Mouse (Mus musculus): ENCODE data around the gene Ankrd11. TPM values are rescaled to one million over a fixed set of nuclear protein-coding genes. Genes with fewer than 3 reads are reported as not detected.

Ankrd11 gene
- total RNA-seq, 2 experiments from 2014 or later = 57.1 to 99.4 TPM

DNA sequence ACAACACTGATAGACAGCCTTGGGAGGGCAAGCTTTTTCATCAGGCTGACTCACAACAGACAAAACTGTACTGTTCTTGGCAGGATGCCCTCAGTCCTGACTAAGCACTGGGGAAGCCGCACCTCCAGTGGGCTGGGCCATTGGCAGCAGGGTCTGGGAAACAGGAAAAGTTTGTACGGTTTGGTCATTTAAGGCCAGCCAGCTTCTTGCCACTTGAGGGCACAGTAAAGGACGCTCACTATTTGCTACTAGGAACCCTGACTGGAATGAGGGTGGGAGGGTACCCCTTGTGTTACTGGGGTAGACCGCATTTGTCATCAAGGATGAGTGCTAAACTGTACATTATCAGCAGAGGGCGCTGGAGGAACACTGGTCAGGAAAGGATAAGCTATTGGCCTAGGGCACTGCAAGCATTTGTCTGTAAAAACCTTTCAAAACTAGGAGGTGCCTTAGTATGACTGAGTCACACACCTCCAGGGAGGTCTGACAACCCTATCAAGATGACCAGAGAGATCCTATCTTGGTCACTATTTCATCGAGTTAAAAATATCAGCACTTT lies 135.5 kb downstream of the Ankrd11 start:
- ATAC-seq (replicated peaks; ENCODE audit: low FRiP score, low TSS enrichment, poor library complexity, severe bottlenecking) = peak; percentile 89

DNA sequence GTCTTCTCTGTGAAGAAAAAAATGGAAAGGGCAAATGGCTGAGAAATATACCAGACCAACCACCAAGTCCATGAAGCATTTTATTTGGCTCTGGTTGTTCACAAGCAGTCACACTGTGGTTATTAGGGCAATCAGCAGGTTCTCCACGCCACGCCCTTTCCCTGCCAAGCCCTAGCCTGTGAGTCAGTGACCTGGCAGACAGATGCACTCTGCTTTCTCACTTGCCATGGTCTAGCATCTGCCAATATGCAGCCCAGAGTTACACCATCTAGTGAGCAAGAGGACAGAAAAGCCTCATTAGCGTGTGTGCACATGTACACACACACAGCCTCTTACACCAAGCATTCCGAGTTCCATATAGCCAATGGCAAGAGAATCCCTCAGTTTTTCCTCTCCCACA lies 136.7 kb downstream of the Ankrd11 start:
- ATAC-seq (replicated peaks; ENCODE audit: low FRiP score, low TSS enrichment, poor library complexity, severe bottlenecking) = peak; percentile 43; the same call in 1 of the 2 replicates

DNA sequence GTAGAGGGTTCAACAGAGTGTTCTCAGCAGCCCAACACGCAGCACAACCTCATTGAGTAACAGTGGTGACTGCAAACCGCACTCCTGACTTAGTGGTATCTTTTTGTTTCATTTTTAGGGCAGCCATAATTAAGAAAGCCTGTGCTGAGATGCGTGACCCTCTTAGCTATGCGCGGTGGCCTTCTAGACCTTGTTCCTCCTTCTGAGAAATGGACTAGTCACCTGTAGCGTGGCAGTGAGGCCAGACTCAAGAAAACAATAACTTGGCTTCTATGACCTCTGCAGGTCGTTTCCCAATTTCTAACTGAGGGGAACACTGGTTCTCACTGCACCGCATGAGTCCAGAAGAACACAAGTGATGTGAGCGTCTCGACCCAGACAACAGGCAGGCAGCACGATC lies 137.6 kb downstream of the Ankrd11 start:
- ATAC-seq (replicated peaks; ENCODE audit: low FRiP score, low TSS enrichment, poor library complexity, severe bottlenecking) = no peak

GRCm38 (mm10) chr8:122903002-122903401 lies 139.1 kb downstream of the Ankrd11 start:
- ATAC-seq (replicated peaks; ENCODE audit: low FRiP score, low TSS enrichment, poor library complexity, severe bottlenecking) = no peak

GRCm38 (mm10) chr8:122902581-122902980 lies 139.5 kb downstream of the Ankrd11 start:
- no peak for ATAC-seq (replicated peaks; ENCODE audit: low FRiP score, low TSS enrichment, poor library complexity, severe bottlenecking)

DNA sequence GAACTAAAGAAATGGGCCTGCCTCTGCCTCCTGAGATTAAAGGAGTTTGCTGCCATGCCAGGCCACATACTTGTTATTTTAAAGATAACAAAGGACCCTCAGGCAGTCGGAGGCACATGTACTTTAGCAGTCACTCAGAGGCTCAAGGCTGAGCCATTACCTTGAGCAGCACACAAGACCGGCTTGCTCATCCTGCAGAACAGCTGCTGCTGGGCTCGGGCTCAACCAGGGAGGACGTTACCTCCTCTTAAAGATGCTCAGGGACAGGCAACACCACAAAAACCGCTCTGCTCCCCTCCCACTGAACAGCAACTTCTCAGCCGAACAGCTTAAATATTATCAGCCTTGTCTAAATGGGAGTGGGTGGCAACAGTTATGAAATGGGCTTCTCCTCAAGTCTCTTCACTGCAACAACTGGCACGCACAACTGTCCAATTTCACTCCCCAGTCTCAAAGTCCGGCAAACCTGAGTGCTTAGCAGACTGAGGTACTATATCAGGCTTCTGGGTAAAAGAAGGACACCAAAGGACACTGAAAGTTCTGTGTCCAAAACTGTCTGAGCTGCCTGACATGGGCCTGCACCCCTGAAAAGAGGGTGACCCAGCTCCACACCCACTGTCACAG lies 140.1 kb downstream of the Ankrd11 start:
- no peak for ATAC-seq (replicated peaks; ENCODE audit: low FRiP score, low TSS enrichment, poor library complexity, severe bottlenecking)

- no peak for ATAC-seq (replicated peaks; ENCODE audit: low FRiP score, low TSS enrichment, poor library complexity, severe bottlenecking)
These were observed 140.6 kb downstream of the Ankrd11 start for GRCm38 (mm10) chr8:122901476-122901875.

- ATAC-seq (replicated peaks; ENCODE audit: low FRiP score, low TSS enrichment, poor library complexity, severe bottlenecking) = no peak
These were observed 143.0 kb downstream of the Ankrd11 start for GRCm38 (mm10) chr8:122899085-122899484.

DNA sequence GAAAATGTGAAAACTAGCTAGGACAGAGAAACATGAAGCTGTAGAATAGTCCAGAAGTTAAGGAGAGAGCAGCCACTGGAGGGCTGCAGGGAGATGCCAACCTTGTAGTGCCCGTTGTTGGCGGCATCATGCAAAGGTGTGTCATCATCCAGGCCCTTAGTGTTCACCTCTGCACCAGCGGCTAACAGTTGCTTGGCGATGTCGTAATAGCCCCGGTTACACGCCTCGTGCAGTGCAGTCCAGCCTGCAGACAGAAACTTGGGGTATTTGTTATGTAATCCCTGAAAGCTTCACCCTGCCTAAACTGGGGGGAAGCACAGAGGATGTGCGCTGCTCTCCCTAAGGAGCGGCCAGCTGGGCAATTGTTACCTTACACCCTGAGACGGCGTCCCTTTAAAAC lies 143.6 kb downstream of the Ankrd11 start:
- ATAC-seq (replicated peaks; ENCODE audit: low FRiP score, low TSS enrichment, poor library complexity, severe bottlenecking) = no peak

GRCm38 (mm10) chr8:122898018-122898417 lies 144.1 kb downstream of the Ankrd11 start:
- no peak for ATAC-seq (replicated peaks; ENCODE audit: low FRiP score, low TSS enrichment, poor library complexity, severe bottlenecking)

GRCm38 (mm10) chr8:122897200-122897599 lies 144.9 kb downstream of the Ankrd11 start:
- ATAC-seq (replicated peaks; ENCODE audit: low FRiP score, low TSS enrichment, poor library complexity, severe bottlenecking) = no peak

GRCm38 (mm10) chr8:122896317-122896716 lies 145.8 kb downstream of the Ankrd11 start:
- ATAC-seq (replicated peaks; ENCODE audit: low FRiP score, low TSS enrichment, poor library complexity, severe bottlenecking) = no peak

DNA sequence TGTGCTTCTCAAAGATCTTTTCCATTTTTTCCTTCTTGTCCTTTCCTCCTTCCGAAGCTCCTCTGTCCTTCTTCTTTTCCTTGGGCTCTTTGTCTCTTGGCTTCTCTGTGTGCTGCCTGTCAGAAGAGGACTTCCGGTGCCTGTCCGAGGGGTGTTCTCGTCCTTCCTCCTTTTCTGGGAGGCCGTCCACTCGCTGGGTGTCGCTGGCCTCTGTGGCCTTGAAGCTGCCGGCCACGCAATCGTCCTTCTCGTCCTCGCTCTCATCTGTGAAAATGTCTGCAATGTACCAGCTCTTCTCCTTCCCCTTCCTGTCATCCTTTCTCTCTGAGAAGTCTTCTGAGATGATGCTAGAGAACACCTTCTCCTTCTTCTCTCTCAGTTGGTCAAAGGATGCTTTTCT lies 148.6 kb downstream of the Ankrd11 start:
- ATAC-seq (replicated peaks; ENCODE audit: low FRiP score, low TSS enrichment, poor library complexity, severe bottlenecking) = no peak

DNA sequence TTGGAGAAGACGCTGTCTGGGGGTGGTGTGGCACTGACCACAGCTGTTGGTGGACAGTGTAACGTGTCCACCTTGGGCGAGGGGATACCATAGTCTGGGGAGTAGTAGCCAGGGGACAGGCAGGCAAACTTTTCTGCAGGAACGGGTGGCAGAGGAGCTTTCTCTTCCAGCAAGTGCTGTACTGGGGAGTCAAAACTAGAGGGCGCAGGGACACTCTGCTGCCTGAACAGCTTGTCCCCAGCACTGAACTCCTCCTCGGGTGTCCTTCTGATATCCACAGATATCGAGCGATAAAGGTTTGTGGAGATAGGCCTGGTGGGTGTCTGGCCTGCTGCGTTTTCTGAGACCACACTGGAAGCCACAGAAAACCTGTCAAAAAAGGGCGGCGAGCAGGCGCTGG lies 150.6 kb downstream of the Ankrd11 start:
- ATAC-seq (replicated peaks; ENCODE audit: low FRiP score, low TSS enrichment, poor library complexity, severe bottlenecking) = no peak

GRCm38 (mm10) chr8:122883671-122884070 lies 158.4 kb downstream of the Ankrd11 start:
- ATAC-seq (replicated peaks; ENCODE audit: low FRiP score, low TSS enrichment, poor library complexity, severe bottlenecking) = no peak

- no peak for ATAC-seq (replicated peaks; ENCODE audit: low FRiP score, low TSS enrichment, poor library complexity, severe bottlenecking)
These were observed 161.8 kb downstream of the Ankrd11 start for GRCm38 (mm10) chr8:122880302-122880701.

- ATAC-seq (replicated peaks; ENCODE audit: low FRiP score, low TSS enrichment, poor library complexity, severe bottlenecking) = no peak
These were observed 163.8 kb downstream of the Ankrd11 start for GRCm38 (mm10) chr8:122878231-122878630.

GRCm38 (mm10) chr8:122875186-122875585 lies 166.9 kb downstream of the Ankrd11 start:
- ATAC-seq (replicated peaks; ENCODE audit: low FRiP score, low TSS enrichment, poor library complexity, severe bottlenecking) = no peak

DNA sequence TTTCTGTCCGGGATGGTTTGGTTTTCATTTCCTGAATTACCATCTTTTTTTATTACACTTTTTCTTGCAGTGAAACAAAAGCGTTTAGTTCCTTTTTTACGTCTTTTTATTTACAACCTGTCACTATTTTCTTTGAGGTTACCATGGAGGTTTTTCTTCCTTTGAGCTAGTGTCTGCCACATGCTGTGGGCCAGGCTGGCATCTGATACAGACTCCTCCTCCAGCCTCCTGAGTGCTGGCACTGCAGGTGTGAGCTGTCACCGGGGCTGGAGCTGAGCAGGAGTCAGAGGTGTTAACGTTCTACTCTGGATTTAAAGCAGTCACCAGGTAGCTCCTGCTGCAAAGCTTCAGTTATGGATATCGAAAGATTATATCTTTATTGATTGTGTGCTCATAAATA lies 168.9 kb downstream of the Ankrd11 start:
- ATAC-seq (replicated peaks; ENCODE audit: low FRiP score, low TSS enrichment, poor library complexity, severe bottlenecking) = no peak

GRCm38 (mm10) chr8:122871663-122872062 lies 170.4 kb downstream of the Ankrd11 start:
- peak; percentile 72 for ATAC-seq (replicated peaks; ENCODE audit: low FRiP score, low TSS enrichment, poor library complexity, severe bottlenecking)

DNA sequence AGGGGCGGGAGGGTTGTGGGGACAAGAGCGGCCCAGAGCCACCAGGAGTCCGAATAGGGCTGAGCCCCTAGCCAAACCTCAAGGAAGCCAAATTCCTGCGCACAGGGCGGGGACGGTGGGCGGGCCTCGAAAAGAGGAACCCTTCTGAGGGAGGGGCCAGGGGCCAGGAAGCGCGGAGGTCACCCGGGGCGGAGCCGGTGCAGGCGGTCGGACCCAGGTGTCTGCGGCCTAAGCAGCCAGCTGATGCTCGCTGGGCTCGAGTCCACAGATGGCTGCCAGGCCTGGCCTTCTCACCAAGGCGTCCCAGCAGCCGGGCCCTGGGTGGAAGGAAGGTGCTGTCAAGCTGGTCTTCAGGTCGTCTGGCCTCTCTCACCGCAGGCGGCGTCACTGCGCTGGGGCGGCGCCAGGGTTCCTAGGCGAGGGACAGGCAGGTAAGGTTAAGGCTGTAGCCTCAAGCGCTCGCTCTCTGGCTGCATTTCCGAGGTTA lies 171.7 kb downstream of the Ankrd11 start:
- peak; percentile 74 for ATAC-seq (replicated peaks; ENCODE audit: low FRiP score, low TSS enrichment, poor library complexity, severe bottlenecking)

All from megakaryocyte-erythroid progenitor cell, adult 5-6 weeks (primary cell).